Mouse (Mus musculus): Measurements from ENCODE around the gene Gm9780. TPM values are rescaled to one million over a fixed set of nuclear protein-coding genes. Genes with fewer than 3 reads are reported as not detected.
"Not testable (repeated sequence)": the region's sequence is repeated elsewhere in the genome, so short reads cannot be mapped to it uniquely, and the experiment has no call there.

The Gm9780 gene
- polyA plus RNA-seq (2015; fragmentation: Nextera tagmentation; extraction: Ambion mirVana), result 2.6 and 4.2 TPM in 2 replicates

- not testable (repeated sequence) for H3K9ac ChIP-seq (ENCODE audit: low read depth, low read length); H3K27me3 ChIP-seq (ENCODE audit: control insufficient read depth, insufficient read depth, low read depth, low read length); H3K4me2 ChIP-seq (ENCODE audit: low read depth, low read length); H3K36me3 ChIP-seq (ENCODE audit: control insufficient read depth, insufficient read depth); ATAC-seq (ENCODE audit: low read depth); H3K4me1 ChIP-seq (ENCODE audit: control insufficient read depth, low read depth, low read length); H3K4me3 ChIP-seq (ENCODE audit: low read depth, low read length); H3K9me3 ChIP-seq (replicated peaks; ENCODE audit: control insufficient read depth, low read length); H3K27ac ChIP-seq (ENCODE audit: low read length)
- no CpG with 5 or more reads among the region's 26 CpGs for WGBS (ENCODE audit: insufficient replicate concordance)
These were observed at the start of gene Gm9780 for GRCm38 (mm10) chr14:26042611-26043010. Gm9780 (minus strand) TSS chr14:26042711.

- H3K27me3 ChIP-seq (ENCODE audit: control insufficient read depth, insufficient read depth, low read depth, low read length); H3K9me3 ChIP-seq (replicated peaks; ENCODE audit: control insufficient read depth, low read length); H3K4me1 ChIP-seq (ENCODE audit: control insufficient read depth, low read depth, low read length); H3K9ac ChIP-seq (ENCODE audit: low read depth, low read length); H3K36me3 ChIP-seq (ENCODE audit: control insufficient read depth, insufficient read depth); H3K4me3 ChIP-seq (ENCODE audit: low read depth, low read length); H3K4me2 ChIP-seq (ENCODE audit: low read depth, low read length); ATAC-seq (ENCODE audit: low read depth); H3K27ac ChIP-seq (ENCODE audit: low read length): not testable (repeated sequence)
- no CpG with 5 or more reads among the region's 1 CpGs for WGBS (ENCODE audit: insufficient replicate concordance)
These were observed 39.5 kb upstream of the Gm9780 start, which contains the start of gene Cphx3 for GRCm38 (mm10) chr14:26081997-26082396. Cphx3 (plus strand) TSS chr14:26082297.

GRCm38 (mm10) chr14:26081216-26081615 is 38.7 kb upstream of the Gm9780 start, which contains the start of gene Cphx2:
Cphx2 (plus strand) TSS chr14:26081516.
- H3K27me3 ChIP-seq (ENCODE audit: control insufficient read depth, insufficient read depth, low read depth, low read length); H3K4me3 ChIP-seq (ENCODE audit: low read depth, low read length); H3K9ac ChIP-seq (ENCODE audit: low read depth, low read length); H3K4me1 ChIP-seq (ENCODE audit: control insufficient read depth, low read depth, low read length); H3K9me3 ChIP-seq (replicated peaks; ENCODE audit: control insufficient read depth, low read length); H3K36me3 ChIP-seq (ENCODE audit: control insufficient read depth, insufficient read depth); H3K4me2 ChIP-seq (ENCODE audit: low read depth, low read length); H3K27ac ChIP-seq (ENCODE audit: low read length); ATAC-seq (ENCODE audit: low read depth): not testable (repeated sequence)
- WGBS (ENCODE audit: insufficient replicate concordance), result no CpG with 5 or more reads among the region's 6 CpGs

GRCm38 (mm10) chr14:26076620-26077390 is 34.3 kb upstream of the Gm9780 start:
- peak; percentile 93 for ATAC-seq (ENCODE audit: low read depth)
- not testable (repeated sequence) for H3K4me2 ChIP-seq (ENCODE audit: low read depth, low read length); H3K36me3 ChIP-seq (ENCODE audit: control insufficient read depth, insufficient read depth); H3K27ac ChIP-seq (ENCODE audit: low read length); H3K4me1 ChIP-seq (ENCODE audit: control insufficient read depth, low read depth, low read length); H3K27me3 ChIP-seq (ENCODE audit: control insufficient read depth, insufficient read depth, low read depth, low read length); H3K9me3 ChIP-seq (replicated peaks; ENCODE audit: control insufficient read depth, low read length); H3K9ac ChIP-seq (ENCODE audit: low read depth, low read length); H3K4me3 ChIP-seq (ENCODE audit: low read depth, low read length)
- WGBS (ENCODE audit: insufficient replicate concordance), result no CpG with 5 or more reads among the region's 5 CpGs

- H3K9me3 ChIP-seq (replicated peaks; ENCODE audit: control insufficient read depth, low read length); H3K4me1 ChIP-seq (ENCODE audit: control insufficient read depth, low read depth, low read length); H3K27me3 ChIP-seq (ENCODE audit: control insufficient read depth, insufficient read depth, low read depth, low read length); H3K27ac ChIP-seq (ENCODE audit: low read length); H3K4me2 ChIP-seq (ENCODE audit: low read depth, low read length); H3K4me3 ChIP-seq (ENCODE audit: low read depth, low read length); H3K36me3 ChIP-seq (ENCODE audit: control insufficient read depth, insufficient read depth); H3K9ac ChIP-seq (ENCODE audit: low read depth, low read length): not testable (repeated sequence)
- no CpG with 5 or more reads among the region's 10 CpGs for WGBS (ENCODE audit: insufficient replicate concordance)
- ATAC-seq (ENCODE audit: low read depth), result peak; percentile 79
These were observed 24.8 kb upstream of the Gm9780 start, which contains the start of gene Tmem254c for GRCm38 (mm10) chr14:26067325-26067633. Tmem254c (minus strand) TSS chr14:26067355.

- H3K9ac ChIP-seq (ENCODE audit: low read depth, low read length); H3K9me3 ChIP-seq (replicated peaks; ENCODE audit: control insufficient read depth, low read length); H3K36me3 ChIP-seq (ENCODE audit: control insufficient read depth, insufficient read depth); H3K4me2 ChIP-seq (ENCODE audit: low read depth, low read length); H3K4me3 ChIP-seq (ENCODE audit: low read depth, low read length); H3K4me1 ChIP-seq (ENCODE audit: control insufficient read depth, low read depth, low read length); H3K27ac ChIP-seq (ENCODE audit: low read length); H3K27me3 ChIP-seq (ENCODE audit: control insufficient read depth, insufficient read depth, low read depth, low read length): not testable (repeated sequence)
- peak; percentile 67; the same call in 1 of the 2 replicates for ATAC-seq (ENCODE audit: low read depth)
- no CpG with 5 or more reads among the region's 44 CpGs for WGBS (ENCODE audit: insufficient replicate concordance)
These were observed 24.2 kb upstream of the Gm9780 start for GRCm38 (mm10) chr14:26066574-26067324.

- H3K4me3 ChIP-seq (ENCODE audit: low read depth, low read length); H3K27me3 ChIP-seq (ENCODE audit: control insufficient read depth, insufficient read depth, low read depth, low read length); H3K27ac ChIP-seq (ENCODE audit: low read length); H3K4me1 ChIP-seq (ENCODE audit: control insufficient read depth, low read depth, low read length); H3K4me2 ChIP-seq (ENCODE audit: low read depth, low read length); H3K36me3 ChIP-seq (ENCODE audit: control insufficient read depth, insufficient read depth); ATAC-seq (ENCODE audit: low read depth); H3K9ac ChIP-seq (ENCODE audit: low read depth, low read length); H3K9me3 ChIP-seq (replicated peaks; ENCODE audit: control insufficient read depth, low read length): not testable (repeated sequence)
- WGBS (ENCODE audit: insufficient replicate concordance), result no CpG with 5 or more reads among the region's 6 CpGs
These were observed 16.9 kb upstream of the Gm9780 start for GRCm38 (mm10) chr14:26059362-26059761.

- H3K4me3 ChIP-seq (ENCODE audit: low read depth, low read length); H3K27ac ChIP-seq (ENCODE audit: low read length); H3K9me3 ChIP-seq (replicated peaks; ENCODE audit: control insufficient read depth, low read length); ATAC-seq (ENCODE audit: low read depth); H3K36me3 ChIP-seq (ENCODE audit: control insufficient read depth, insufficient read depth); H3K27me3 ChIP-seq (ENCODE audit: control insufficient read depth, insufficient read depth, low read depth, low read length); H3K4me2 ChIP-seq (ENCODE audit: low read depth, low read length); H3K9ac ChIP-seq (ENCODE audit: low read depth, low read length); H3K4me1 ChIP-seq (ENCODE audit: control insufficient read depth, low read depth, low read length): not testable (repeated sequence)
- WGBS (ENCODE audit: insufficient replicate concordance), result no CpG with 5 or more reads among the region's 3 CpGs
These were observed 15.7 kb upstream of the Gm9780 start for GRCm38 (mm10) chr14:26058184-26058583.

GRCm38 (mm10) chr14:26048767-26049166 is 6.3 kb upstream of the Gm9780 start:
- H3K27ac ChIP-seq (ENCODE audit: low read length); H3K4me3 ChIP-seq (ENCODE audit: low read depth, low read length); H3K9me3 ChIP-seq (replicated peaks; ENCODE audit: control insufficient read depth, low read length); H3K9ac ChIP-seq (ENCODE audit: low read depth, low read length); H3K4me1 ChIP-seq (ENCODE audit: control insufficient read depth, low read depth, low read length); H3K4me2 ChIP-seq (ENCODE audit: low read depth, low read length); H3K27me3 ChIP-seq (ENCODE audit: control insufficient read depth, insufficient read depth, low read depth, low read length); H3K36me3 ChIP-seq (ENCODE audit: control insufficient read depth, insufficient read depth); ATAC-seq (ENCODE audit: low read depth): not testable (repeated sequence)
- no CpG with 5 or more reads among the region's 9 CpGs for WGBS (ENCODE audit: insufficient replicate concordance)

Data from liver, embryonic 16.5 days (tissue).